Mouse (Mus musculus): ENCODE measurements around the gene Slitrk1. TPM values are rescaled to one million over a fixed set of nuclear protein-coding genes. Genes with fewer than 3 reads are reported as not detected.

Gene Slitrk1
- polyA plus RNA-seq, 1 experiment from 2014 or later, result not detected

GRCm38 (mm10) chr14:108859310-108859709, 54.6 kb downstream of the Slitrk1 start:
- Histone ChIP-seq H3K36me3 (replicated peaks; ENCODE audit: insufficient read depth, low read length) (no peaks in the 10 kb centered on the region), H3K27ac (ENCODE audit: low read depth) (no peak overlapping the region), H3K4me1 (ENCODE audit: insufficient read depth) (no peaks in the 10 kb centered on the region), H3K4me2 (ENCODE audit: low read depth, low read length) (no peak overlapping the region), H3K27me3 (ENCODE audit: insufficient read depth, low read length) (no peaks in the 10 kb centered on the region), H3K4me3 (ENCODE audit: low read depth, low read length) (no peak overlapping the region), H3K9me3 (ENCODE audit: low read length) (no peaks in the 10 kb centered on the region), H3K9ac (replicated peaks) (no peak overlapping the region)
- DNase-seq (no peak), ATAC-seq (no peak)
- WGBS (ENCODE audit: insufficient replicate concordance), result 64% methylated on average over 1 of the region's 1 CpGs
- no peak for TF ChIP-seq EP300 (IDR thresholded peaks at IDR 0.05; ENCODE audit: low read depth)
- TF ChIP-seq CTCF (IDR thresholded peaks at IDR 0.05; ENCODE audit: low read depth), result no peak
